Mouse (Mus musculus): ENCODE measurements around the gene Maml3. TPM values are rescaled to one million over a fixed set of nuclear protein-coding genes. Genes with fewer than 3 reads are reported as not detected.
A peak's percentile ranks its signal among the peaks of the same experiment; 100 is the strongest.

The Maml3 gene
- polyA plus RNA-seq, 1 experiment = 3.1 TPM

DNA sequence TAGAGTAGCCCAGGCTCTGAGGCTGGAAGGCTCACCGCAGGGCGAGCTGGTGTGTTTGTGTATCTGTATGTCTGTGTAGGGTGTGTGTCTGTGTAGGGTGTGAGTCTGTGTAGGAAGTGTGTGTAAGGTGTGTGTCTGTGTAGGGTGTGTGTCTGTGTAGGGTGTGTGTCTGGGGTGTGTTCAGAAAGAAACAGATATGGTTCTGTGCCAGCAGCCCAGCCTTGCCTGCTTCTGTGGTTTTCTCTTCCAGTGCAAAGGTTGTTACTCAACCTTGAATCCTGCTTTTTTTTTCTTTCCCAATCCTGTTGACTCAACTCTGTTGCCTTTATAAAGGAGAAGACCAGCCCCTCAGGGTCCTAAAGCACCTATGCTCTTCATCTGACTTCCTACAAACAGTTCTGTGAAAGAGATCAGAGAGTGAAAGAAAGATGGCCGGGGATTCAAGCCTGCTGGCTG, 444.0 kb downstream of the Maml3 start:
- H3K36me3 ChIP-seq (ENCODE audit: control insufficient read depth, insufficient read depth) = no peaks in the 10 kb centered on the region
- peak overlapping the region; percentile 50 for H3K4me2 ChIP-seq (ENCODE audit: low read depth)
- TF ChIP-seq TCF12 (IDR thresholded peaks at IDR 0.05; ENCODE audit: insufficient read depth, poor library complexity, severe bottlenecking) (no peak), CEBPB (IDR thresholded peaks at IDR 0.05; ENCODE audit: insufficient read depth, poor library complexity, severe bottlenecking) (peak; percentile 63; the same call in 1 of the 2 replicates)
- H3ac ChIP-seq (ENCODE audit: control insufficient read depth, insufficient read length) = no peak overlapping the region
- no peaks in the 10 kb centered on the region for H3K79me2 ChIP-seq (ENCODE audit: control insufficient read depth, insufficient read depth)
- H3K27me3 ChIP-seq (ENCODE audit: control insufficient read depth, insufficient read depth, insufficient read length) = no peaks in the 10 kb centered on the region
- H3K4me3 ChIP-seq = no peak overlapping the region

DNA sequence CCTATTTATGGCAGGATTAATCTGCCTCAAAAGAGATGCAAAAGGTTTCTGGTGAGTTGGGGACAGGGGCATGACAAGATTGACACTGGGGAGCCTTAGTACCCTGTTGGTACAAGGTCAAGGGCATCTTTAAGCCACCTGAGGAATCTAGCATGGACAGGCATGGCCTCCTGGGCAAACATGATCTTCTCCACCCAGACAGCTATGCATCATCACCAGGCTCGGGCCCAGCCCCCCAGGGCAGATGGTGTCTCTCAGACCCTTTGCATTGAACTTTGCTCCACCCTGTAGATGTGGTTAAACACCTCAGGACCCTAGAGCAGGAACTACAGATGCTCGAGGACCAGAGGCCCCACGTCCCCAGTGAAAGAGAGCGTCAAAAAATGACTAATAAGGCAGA, 444.8 kb downstream of the Maml3 start, which contains the start of gene Mgst2:
Gene Mgst2, plus strand, starts transcription at position 301 of the 400 bp plus-strand sequence.
- Histone ChIP-seq H3K27me3 (ENCODE audit: control insufficient read depth, insufficient read depth, insufficient read length) (no peaks in the 10 kb centered on the region), H3ac (ENCODE audit: control insufficient read depth, insufficient read length) (no peak within 1 kb of the TSS), H3K79me2 (ENCODE audit: control insufficient read depth, insufficient read depth) (no peaks in the 10 kb centered on the region), H3K4me3 (no peak within 1 kb of the TSS), H3K4me2 (ENCODE audit: low read depth) (peak within 1 kb of the TSS; percentile 50), H3K36me3 (ENCODE audit: control insufficient read depth, insufficient read depth) (no peaks in the 10 kb centered on the region)
- no peak for TF ChIP-seq TCF12 (IDR thresholded peaks at IDR 0.05; ENCODE audit: insufficient read depth, poor library complexity, severe bottlenecking)
- no peak for TF ChIP-seq MYOD1 (IDR thresholded peaks at IDR 0.05; ENCODE audit: control insufficient read depth in 1 of 3, insufficient read length in 2 of 3, low read depth in 2 of 3)
- no peak for TF ChIP-seq USF1 (IDR thresholded peaks at IDR 0.05; ENCODE audit: low read depth)
- TF ChIP-seq POLR2A (IDR thresholded peaks at IDR 0.05; ENCODE audit: insufficient read length, low read depth) = no peak
- TF ChIP-seq MYOG (IDR thresholded peaks at IDR 0.05; ENCODE audit: control insufficient read depth in 1 of 3, insufficient read depth in 1 of 3, insufficient read length in 2 of 3, low read depth in 2 of 3) = no peak

GRCm38 (mm10) chr3:51659415-51659814, 445.5 kb downstream of the Maml3 start:
- Histone ChIP-seq H3ac (ENCODE audit: control insufficient read depth, insufficient read length) (no peak overlapping the region), H3K79me2 (ENCODE audit: control insufficient read depth, insufficient read depth) (no peaks in the 10 kb centered on the region), H3K27me3 (ENCODE audit: control insufficient read depth, insufficient read depth, insufficient read length) (no peaks in the 10 kb centered on the region), H3K4me2 (ENCODE audit: low read depth) (no peak overlapping the region), H3K4me3 (no peak overlapping the region), H3K36me3 (ENCODE audit: control insufficient read depth, insufficient read depth) (no peaks in the 10 kb centered on the region)
- TF ChIP-seq REST (IDR thresholded peaks at IDR 0.05; ENCODE audit: insufficient read depth, insufficient read length) = no peak
- TF ChIP-seq E2F4 (IDR thresholded peaks at IDR 0.05; ENCODE audit: insufficient read depth) = no peak
- TF ChIP-seq MYOD1 (IDR thresholded peaks at IDR 0.05; ENCODE audit: control insufficient read depth in 1 of 3, insufficient read length in 2 of 3, low read depth in 2 of 3) = no peak
- TF ChIP-seq SRF (IDR thresholded peaks at IDR 0.05; ENCODE audit: control insufficient read depth, insufficient read length, low read depth) = no peak
- TF ChIP-seq MAX (IDR thresholded peaks at IDR 0.05; ENCODE audit: low read depth) = no peak

DNA sequence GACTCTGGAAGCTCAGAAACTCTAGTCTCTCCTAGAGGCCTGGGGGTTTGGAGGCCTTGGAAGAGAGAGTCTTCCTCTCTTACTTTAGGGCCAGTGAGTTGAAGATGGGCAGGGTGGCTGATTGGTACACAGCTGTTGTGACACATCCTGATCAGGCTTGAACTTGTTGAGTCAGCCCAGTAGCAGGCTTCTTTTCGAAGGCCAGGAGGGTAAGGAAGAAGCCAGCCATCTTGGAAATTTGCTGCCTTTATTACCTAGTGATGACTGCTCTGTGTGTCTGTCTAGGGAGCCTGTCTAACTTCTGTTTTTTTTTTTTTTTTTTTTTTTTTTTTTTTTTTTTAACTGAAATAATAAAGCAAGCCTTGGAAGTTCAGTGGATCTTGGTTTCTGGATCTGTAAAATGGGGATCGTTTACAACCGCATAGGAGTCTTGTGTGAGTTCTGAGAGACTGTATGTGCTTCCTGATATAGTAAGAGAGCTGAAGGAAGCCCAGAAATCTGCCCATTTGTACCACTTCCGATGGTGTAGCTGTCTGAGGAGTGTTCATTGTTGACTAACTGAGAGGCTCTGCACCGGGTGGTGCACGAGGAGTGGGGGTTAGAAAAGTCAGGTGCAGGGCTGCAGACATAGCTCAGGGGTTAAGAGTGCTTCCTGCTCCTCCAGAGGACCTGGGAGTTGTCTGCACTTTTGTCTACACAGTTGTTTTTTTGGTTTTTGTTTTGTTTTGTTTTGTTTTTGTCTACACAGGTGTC, 450.4 kb downstream of the Maml3 start:
- Histone ChIP-seq H3K4me3 (no peak overlapping the region), H3ac (ENCODE audit: control insufficient read depth, insufficient read length) (no peak overlapping the region), H3K4me2 (ENCODE audit: low read depth) (no peak overlapping the region), H3K27me3 (ENCODE audit: control insufficient read depth, insufficient read depth, insufficient read length) (no peaks in the 10 kb centered on the region), H3K36me3 (ENCODE audit: control insufficient read depth, insufficient read depth) (no peaks in the 10 kb centered on the region), H3K79me2 (ENCODE audit: control insufficient read depth, insufficient read depth) (no peaks in the 10 kb centered on the region)
- no peak for TF ChIP-seq USF1 (IDR thresholded peaks at IDR 0.05; ENCODE audit: low read depth)
- TF ChIP-seq MYOG (IDR thresholded peaks at IDR 0.05; ENCODE audit: control insufficient read depth in 1 of 3, insufficient read depth in 1 of 3, insufficient read length in 2 of 3, low read depth in 2 of 3) = no peak
- no peak for TF ChIP-seq POLR2AphosphoS2 (IDR thresholded peaks at IDR 0.05; ENCODE audit: insufficient read length, low read depth)
- no peak for TF ChIP-seq TCF12 (IDR thresholded peaks at IDR 0.05; ENCODE audit: insufficient read depth, poor library complexity, severe bottlenecking)
- TF ChIP-seq E2F4 (IDR thresholded peaks at IDR 0.05; ENCODE audit: insufficient read depth) = no peak
- TF ChIP-seq MYOD1 (IDR thresholded peaks at IDR 0.05; ENCODE audit: control insufficient read depth in 1 of 3, insufficient read length in 2 of 3, low read depth in 2 of 3) = no peak
- no peak for TF ChIP-seq SRF (IDR thresholded peaks at IDR 0.05; ENCODE audit: control insufficient read depth, insufficient read length, low read depth)
- no peak for TF ChIP-seq MAX (IDR thresholded peaks at IDR 0.05; ENCODE audit: low read depth)
- no peak for TF ChIP-seq TCF3 (IDR thresholded peaks at IDR 0.05; ENCODE audit: insufficient read length, low read depth)
- TF ChIP-seq POLR2A (IDR thresholded peaks at IDR 0.05; ENCODE audit: insufficient read length, low read depth) = no peak

DNA sequence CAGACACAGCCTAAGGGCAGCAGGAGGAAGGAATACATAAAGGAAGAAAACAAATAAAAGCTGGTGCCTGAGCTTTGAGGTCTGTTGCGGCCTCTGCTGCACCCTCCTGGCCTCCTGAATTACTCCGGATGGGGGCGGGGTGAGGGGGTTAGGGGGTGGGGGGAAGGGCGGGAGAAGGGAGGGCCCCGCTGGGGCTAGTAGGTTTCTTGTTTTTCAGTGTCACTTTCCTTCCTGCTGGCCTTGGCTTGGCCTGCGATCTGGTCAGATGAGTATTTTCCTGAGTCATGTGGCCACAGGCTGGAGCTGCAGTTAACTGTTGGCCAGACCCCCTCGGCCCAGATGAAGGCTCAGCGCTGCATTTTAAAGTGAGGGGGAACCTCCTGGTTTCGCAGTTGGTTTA, 452.2 kb downstream of the Maml3 start:
- Histone ChIP-seq H3ac (ENCODE audit: control insufficient read depth, insufficient read length) (no peak overlapping the region), H3K4me3 (no peak overlapping the region), H3K4me2 (ENCODE audit: low read depth) (peak overlapping the region; percentile 77), H3K36me3 (ENCODE audit: control insufficient read depth, insufficient read depth) (no peaks in the 10 kb centered on the region), H3K27me3 (ENCODE audit: control insufficient read depth, insufficient read depth, insufficient read length) (no peaks in the 10 kb centered on the region), H3K79me2 (ENCODE audit: control insufficient read depth, insufficient read depth) (no peaks in the 10 kb centered on the region)
- TF ChIP-seq TCF12 (IDR thresholded peaks at IDR 0.05; ENCODE audit: insufficient read depth, poor library complexity, severe bottlenecking) = no peak
- peak; percentile 36 for TF ChIP-seq USF1 (IDR thresholded peaks at IDR 0.05; ENCODE audit: low read depth)
- TF ChIP-seq MYOG (IDR thresholded peaks at IDR 0.05; ENCODE audit: control insufficient read depth in 1 of 3, insufficient read depth in 1 of 3, insufficient read length in 2 of 3, low read depth in 2 of 3) = no peak
- TF ChIP-seq MAX (IDR thresholded peaks at IDR 0.05; ENCODE audit: low read depth) = no peak

All from myocyte (in vitro differentiated cells).